Mouse (Mus musculus): ENCODE data around the gene Cby3.
"Not testable (repeated sequence)": the region's sequence is repeated elsewhere in the genome, so short reads cannot be mapped to it uniquely, and the experiment has no call there.

Cby3 gene

GRCm38 (mm10) chr11:50354162-50354561 lies at the start of gene Cby3:
Cby3 (plus strand) TSS chr11:50354462.
- DNase-seq (ENCODE audit: low read depth, low spot score), result no peak
- Histone ChIP-seq H3K36me3 (ENCODE audit: control insufficient read depth, insufficient read depth, low read length, poor library complexity, severe bottlenecking) (no peaks in the 10 kb centered on the region), H3K27me3 (ENCODE audit: control insufficient read depth, insufficient read depth, low read length, poor library complexity, severe bottlenecking) (no peaks in the 10 kb centered on the region)

GRCm38 (mm10) chr11:50312803-50313202 lies 41.5 kb upstream of the Cby3 start:
- H3K36me3 ChIP-seq (ENCODE audit: control insufficient read depth, insufficient read depth, low read length, poor library complexity, severe bottlenecking), result peaks cover 6% of the 10 kb centered on the region
- H3K27me3 ChIP-seq (ENCODE audit: control insufficient read depth, insufficient read depth, low read length, poor library complexity, severe bottlenecking), result no peaks in the 10 kb centered on the region
- no peak for DNase-seq (ENCODE audit: low read depth, low spot score)

GRCm38 (mm10) chr11:50319343-50319742 lies 34.9 kb upstream of the Cby3 start:
- H3K36me3 ChIP-seq (ENCODE audit: control insufficient read depth, insufficient read depth, low read length, poor library complexity, severe bottlenecking); H3K27me3 ChIP-seq (ENCODE audit: control insufficient read depth, insufficient read depth, low read length, poor library complexity, severe bottlenecking): not testable (repeated sequence)
- DNase-seq (ENCODE audit: low read depth, low spot score), result peak; percentile 29

- Histone ChIP-seq H3K36me3 (ENCODE audit: control insufficient read depth, insufficient read depth, low read length, poor library complexity, severe bottlenecking) (no peaks in the 10 kb centered on the region), H3K27me3 (ENCODE audit: control insufficient read depth, insufficient read depth, low read length, poor library complexity, severe bottlenecking) (no peaks in the 10 kb centered on the region)
- DNase-seq (ENCODE audit: low read depth, low spot score), result no peak
Measured at GRCm38 (mm10) chr11:50321239-50321638, 33.0 kb upstream of the Cby3 start.

GRCm38 (mm10) chr11:50322345-50322744 lies 31.9 kb upstream of the Cby3 start:
- Histone ChIP-seq H3K36me3 (ENCODE audit: control insufficient read depth, insufficient read depth, low read length, poor library complexity, severe bottlenecking) (no peaks in the 10 kb centered on the region), H3K27me3 (ENCODE audit: control insufficient read depth, insufficient read depth, low read length, poor library complexity, severe bottlenecking) (no peaks in the 10 kb centered on the region)
- no peak for DNase-seq (ENCODE audit: low read depth, low spot score)

GRCm38 (mm10) chr11:50323843-50324242 lies 30.4 kb upstream of the Cby3 start:
- Histone ChIP-seq H3K27me3 (ENCODE audit: control insufficient read depth, insufficient read depth, low read length, poor library complexity, severe bottlenecking) (no peaks in the 10 kb centered on the region), H3K36me3 (ENCODE audit: control insufficient read depth, insufficient read depth, low read length, poor library complexity, severe bottlenecking) (no peaks in the 10 kb centered on the region)
- DNase-seq (ENCODE audit: low read depth, low spot score), result no peak

GRCm38 (mm10) chr11:50324751-50325471 lies 29.4 kb upstream of the Cby3 start:
- DNase-seq (ENCODE audit: low read depth, low spot score), result no peak
- H3K36me3 ChIP-seq (ENCODE audit: control insufficient read depth, insufficient read depth, low read length, poor library complexity, severe bottlenecking), result no peaks in the 10 kb centered on the region
- no peaks in the 10 kb centered on the region for H3K27me3 ChIP-seq (ENCODE audit: control insufficient read depth, insufficient read depth, low read length, poor library complexity, severe bottlenecking)

GRCm38 (mm10) chr11:50325496-50326301 lies 28.6 kb upstream of the Cby3 start, which contains the start of gene Canx:
Canx (minus strand) TSS chr11:50325673.
- Histone ChIP-seq H3K36me3 (ENCODE audit: control insufficient read depth, insufficient read depth, low read length, poor library complexity, severe bottlenecking) (no peaks in the 10 kb centered on the region), H3K27me3 (ENCODE audit: control insufficient read depth, insufficient read depth, low read length, poor library complexity, severe bottlenecking) (no peaks in the 10 kb centered on the region)
- DNase-seq (ENCODE audit: low read depth, low spot score), result peak; percentile 99

GRCm38 (mm10) chr11:50326302-50326966 lies 27.8 kb upstream of the Cby3 start:
- Histone ChIP-seq H3K27me3 (ENCODE audit: control insufficient read depth, insufficient read depth, low read length, poor library complexity, severe bottlenecking) (no peaks in the 10 kb centered on the region), H3K36me3 (ENCODE audit: control insufficient read depth, insufficient read depth, low read length, poor library complexity, severe bottlenecking) (no peaks in the 10 kb centered on the region)
- DNase-seq (ENCODE audit: low read depth, low spot score), result peak; percentile 14

GRCm38 (mm10) chr11:50328075-50328625 lies 26.1 kb upstream of the Cby3 start:
- DNase-seq (ENCODE audit: low read depth, low spot score), result peak; percentile 12
- Histone ChIP-seq H3K27me3 (ENCODE audit: control insufficient read depth, insufficient read depth, low read length, poor library complexity, severe bottlenecking) (no peaks in the 10 kb centered on the region), H3K36me3 (ENCODE audit: control insufficient read depth, insufficient read depth, low read length, poor library complexity, severe bottlenecking) (no peaks in the 10 kb centered on the region)

- DNase-seq (ENCODE audit: low read depth, low spot score), result no peak
- no peaks in the 10 kb centered on the region for H3K27me3 ChIP-seq (ENCODE audit: control insufficient read depth, insufficient read depth, low read length, poor library complexity, severe bottlenecking)
- no peaks in the 10 kb centered on the region for H3K36me3 ChIP-seq (ENCODE audit: control insufficient read depth, insufficient read depth, low read length, poor library complexity, severe bottlenecking)
Measured at GRCm38 (mm10) chr11:50329378-50329777, 24.9 kb upstream of the Cby3 start.

- H3K27me3 ChIP-seq (ENCODE audit: control insufficient read depth, insufficient read depth, low read length, poor library complexity, severe bottlenecking), result no peaks in the 10 kb centered on the region
- no peaks in the 10 kb centered on the region for H3K36me3 ChIP-seq (ENCODE audit: control insufficient read depth, insufficient read depth, low read length, poor library complexity, severe bottlenecking)
- no peak for DNase-seq (ENCODE audit: low read depth, low spot score)
Measured at GRCm38 (mm10) chr11:50333181-50333580, 21.1 kb upstream of the Cby3 start.

- Histone ChIP-seq H3K27me3 (ENCODE audit: control insufficient read depth, insufficient read depth, low read length, poor library complexity, severe bottlenecking) (no peaks in the 10 kb centered on the region), H3K36me3 (ENCODE audit: control insufficient read depth, insufficient read depth, low read length, poor library complexity, severe bottlenecking) (no peaks in the 10 kb centered on the region)
- no peak for DNase-seq (ENCODE audit: low read depth, low spot score)
Measured at GRCm38 (mm10) chr11:50336126-50336525, 18.1 kb upstream of the Cby3 start.

GRCm38 (mm10) chr11:50336891-50337290 lies 17.4 kb upstream of the Cby3 start:
- DNase-seq (ENCODE audit: low read depth, low spot score), result no peak
- Histone ChIP-seq H3K27me3 (ENCODE audit: control insufficient read depth, insufficient read depth, low read length, poor library complexity, severe bottlenecking) (no peaks in the 10 kb centered on the region), H3K36me3 (ENCODE audit: control insufficient read depth, insufficient read depth, low read length, poor library complexity, severe bottlenecking) (no peaks in the 10 kb centered on the region)

GRCm38 (mm10) chr11:50345486-50345885 lies 8.8 kb upstream of the Cby3 start:
- Histone ChIP-seq H3K27me3 (ENCODE audit: control insufficient read depth, insufficient read depth, low read length, poor library complexity, severe bottlenecking) (no peaks in the 10 kb centered on the region), H3K36me3 (ENCODE audit: control insufficient read depth, insufficient read depth, low read length, poor library complexity, severe bottlenecking) (no peaks in the 10 kb centered on the region)
- DNase-seq (ENCODE audit: low read depth, low spot score), result no peak

Data from splenic B cell, adult 2 months (primary cell).